Mouse (Mus musculus) left cerebral cortex, adult 11 months (tissue): Measurements from ENCODE around the gene Lztfl1.
"Not testable (repeated sequence)": the region's sequence is repeated elsewhere in the genome, so short reads cannot be mapped to it uniquely, and the experiment has no call there.

Experiments used
- DNase-seq: peaks from one replicate; pipeline ENCODE4 v3.0.0; 2022; ENCODE audit warnings: low spot score

The Lztfl1 gene

DNA sequence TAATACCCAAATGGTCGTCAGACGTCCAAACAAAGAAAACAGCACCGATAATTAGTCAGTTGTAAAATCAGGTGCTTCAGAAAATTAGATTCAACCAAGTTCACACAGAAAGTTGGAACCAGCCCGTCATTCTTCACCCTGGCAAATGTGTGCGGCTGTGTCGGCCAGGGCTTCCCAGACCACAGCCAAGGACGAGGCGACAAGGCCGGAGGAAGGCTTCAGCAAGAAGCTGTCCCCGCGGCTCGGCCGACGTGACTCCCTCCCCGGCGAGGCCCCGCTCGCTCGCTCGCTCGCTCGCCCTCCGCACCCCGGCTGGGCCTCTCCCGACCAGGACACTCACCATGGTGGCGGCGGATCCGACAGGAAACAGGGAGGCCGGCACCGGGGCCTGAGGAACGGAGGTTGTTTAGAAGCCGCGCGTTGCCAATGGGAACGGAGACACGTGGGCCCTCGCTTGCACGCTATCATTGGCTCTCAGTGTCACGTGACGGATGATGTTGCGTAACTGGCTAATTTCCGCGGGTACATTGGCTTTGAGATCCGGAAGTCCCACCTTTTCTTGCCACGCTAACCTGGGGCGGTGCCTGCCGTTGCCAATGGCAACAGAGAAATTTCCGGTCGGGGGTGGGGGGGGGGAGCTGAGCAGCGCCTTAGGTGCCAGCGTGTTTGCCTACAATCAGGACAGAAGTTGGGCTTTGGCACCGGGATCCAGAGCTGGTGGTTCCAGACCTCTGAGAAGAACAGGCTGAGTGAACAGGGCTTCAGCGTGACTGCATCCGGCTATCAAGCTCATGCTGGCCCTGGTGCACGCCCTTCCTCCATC lies at the start of gene Lztfl1:
Lztfl1 (minus strand) TSS at position 512 of the 823 bp plus-strand sequence.
- DNase-seq = peak; percentile 96

DNA sequence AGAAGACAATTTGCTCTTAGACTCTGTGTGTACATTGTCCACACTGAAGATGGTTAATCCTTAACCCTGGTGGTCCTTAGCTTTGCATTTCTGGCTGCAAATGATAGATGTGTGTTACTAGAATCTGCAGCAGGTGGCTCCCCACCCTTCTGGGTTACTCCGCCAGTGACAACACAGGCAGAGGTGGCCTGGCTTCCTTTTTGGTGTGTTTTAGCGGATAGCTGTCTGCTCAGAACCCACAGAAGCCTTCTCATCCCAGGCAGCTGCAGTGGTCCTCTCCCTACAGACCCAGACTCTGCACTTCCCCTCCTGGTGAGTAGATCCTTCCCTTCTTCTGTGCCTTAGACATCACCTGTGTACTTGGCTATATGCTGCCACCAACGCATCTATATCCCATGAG lies 49.5 kb upstream of the Lztfl1 start:
- DNase-seq = no peak

DNA sequence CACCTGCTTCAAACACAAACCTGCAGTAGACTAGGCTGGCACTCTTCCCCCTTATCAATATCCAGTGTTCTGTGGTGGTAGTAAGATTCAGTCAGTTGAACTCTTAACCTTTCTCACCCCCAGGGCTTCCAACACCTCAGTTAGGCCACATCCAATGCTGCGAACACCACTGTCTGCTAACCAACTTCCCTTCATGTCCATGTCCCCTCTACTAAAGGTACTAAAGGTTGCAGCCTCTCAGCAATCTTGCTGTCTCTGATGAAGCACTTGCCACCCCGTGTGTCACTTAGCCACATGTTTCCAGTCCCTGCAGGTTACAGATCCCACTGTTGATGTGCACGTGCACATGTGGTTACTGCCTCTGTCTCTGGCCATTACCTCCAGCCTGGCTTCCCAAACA lies 46.3 kb upstream of the Lztfl1 start:
- DNase-seq = no peak

DNA sequence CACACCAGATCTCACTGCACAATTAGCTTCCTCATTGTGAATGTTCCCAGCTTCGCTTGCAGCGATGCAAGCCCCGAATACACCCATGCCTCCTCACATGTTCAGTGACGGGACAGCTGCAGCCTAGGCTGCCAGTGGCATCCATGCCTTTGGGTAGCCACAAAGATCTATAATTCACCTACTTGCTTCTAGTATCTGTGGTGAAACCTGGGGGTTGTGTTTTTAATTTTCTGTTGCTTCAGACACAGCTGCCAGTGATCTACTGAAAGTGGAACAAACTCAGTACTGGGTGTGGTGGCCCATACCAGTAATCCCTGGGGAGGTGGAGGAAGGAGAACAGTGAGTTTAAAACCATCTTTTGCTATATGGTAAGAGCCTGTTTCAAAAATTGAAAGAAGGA lies 45.4 kb upstream of the Lztfl1 start:
- DNase-seq = no peak

DNA sequence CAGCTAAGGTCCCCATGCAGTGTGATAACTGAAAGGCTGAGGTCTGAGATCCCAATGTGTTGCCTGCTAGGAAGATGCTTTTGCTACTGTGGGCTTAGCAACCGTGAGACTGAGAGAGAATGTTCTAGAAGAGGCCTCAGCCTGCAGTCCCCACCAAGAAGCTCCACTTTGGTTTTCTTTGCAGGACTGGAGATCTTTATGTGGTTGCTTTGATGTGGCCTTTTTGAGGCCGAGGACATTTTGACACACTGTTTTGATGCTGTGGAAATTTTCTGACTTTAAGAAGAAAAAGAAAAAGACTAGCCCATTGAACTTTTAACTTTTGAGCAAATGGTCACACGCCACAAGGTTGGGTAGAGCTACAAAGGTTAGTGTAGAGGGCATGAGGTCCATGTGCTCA lies 43.3 kb upstream of the Lztfl1 start:
- no peak for DNase-seq

DNA sequence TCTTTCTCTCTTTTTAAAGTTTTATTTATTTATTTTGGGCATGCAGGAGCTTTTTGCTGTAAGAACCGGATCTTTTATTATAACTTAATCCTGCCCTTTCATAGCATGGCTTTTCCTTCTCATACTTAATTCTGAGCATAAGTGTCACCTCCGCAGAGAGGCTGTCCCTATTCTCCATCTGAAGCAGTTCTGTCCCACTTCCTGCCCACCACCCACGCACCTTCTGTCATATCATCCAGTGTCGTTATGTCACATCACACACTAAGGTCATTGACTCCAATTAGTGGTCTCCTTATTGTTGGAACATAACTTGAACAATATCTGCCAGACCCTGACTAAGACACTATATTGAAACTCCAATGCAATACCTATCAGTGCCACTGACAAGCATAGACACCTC lies 41.1 kb upstream of the Lztfl1 start:
- DNase-seq = no peak

DNA sequence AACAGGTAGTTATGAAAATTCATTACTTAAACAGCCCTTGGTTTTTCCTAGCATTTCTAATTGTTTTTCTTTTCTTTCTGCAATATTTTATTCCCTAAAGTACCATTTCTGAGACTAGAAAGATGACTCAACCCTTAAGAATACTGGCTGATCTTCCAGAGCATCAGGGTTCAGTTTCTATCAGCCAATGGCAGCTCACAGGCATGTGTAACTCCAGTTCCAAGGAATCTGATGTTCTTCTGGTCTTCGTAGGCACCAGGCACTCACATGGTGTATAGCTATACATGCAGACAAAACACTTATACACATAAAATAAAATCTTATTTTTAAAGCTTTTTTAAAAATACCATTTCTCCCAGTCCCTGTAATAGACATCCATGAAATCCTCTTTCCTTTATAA lies 40.7 kb upstream of the Lztfl1 start:
- no peak for DNase-seq

DNA sequence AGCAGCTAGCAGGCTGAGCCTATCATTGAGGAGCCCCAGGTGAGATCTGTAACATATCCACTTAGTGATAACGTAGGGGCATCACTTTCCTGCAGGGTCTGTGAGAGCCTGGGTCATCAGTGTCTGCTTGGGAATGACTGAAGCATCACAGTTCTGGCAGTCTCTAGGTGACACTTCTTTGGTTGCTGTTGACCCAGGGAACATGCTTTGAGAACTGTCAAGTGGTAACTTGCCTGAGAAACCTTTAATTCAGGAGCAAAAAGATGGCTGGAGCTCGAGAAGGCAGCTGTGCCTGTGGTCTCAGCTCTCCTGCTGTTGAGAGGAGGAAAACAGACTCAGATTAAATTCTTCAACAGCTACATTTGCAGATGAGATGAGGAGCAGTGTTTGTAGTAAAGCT lies 39.8 kb upstream of the Lztfl1 start:
- DNase-seq = no peak

DNA sequence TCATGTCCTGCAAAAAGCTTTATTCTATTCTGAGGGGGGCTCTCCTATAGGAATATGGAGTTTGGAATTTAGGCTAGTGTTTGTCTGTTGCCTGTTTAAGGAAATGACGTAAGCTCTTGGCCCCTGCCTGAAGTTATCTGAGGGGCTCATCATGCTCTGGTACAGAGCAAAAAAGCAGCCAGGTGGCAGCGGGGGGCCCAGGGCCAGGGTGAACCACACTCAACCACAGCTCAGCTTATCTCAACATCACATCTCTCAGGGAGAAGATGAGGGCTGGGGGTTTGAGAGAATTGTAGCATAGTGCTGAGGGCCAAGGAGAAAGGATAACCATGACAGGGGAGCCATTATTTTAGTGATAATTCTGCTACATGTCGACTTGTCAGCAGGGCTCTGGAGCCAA lies 39.3 kb upstream of the Lztfl1 start:
- DNase-seq = no peak

DNA sequence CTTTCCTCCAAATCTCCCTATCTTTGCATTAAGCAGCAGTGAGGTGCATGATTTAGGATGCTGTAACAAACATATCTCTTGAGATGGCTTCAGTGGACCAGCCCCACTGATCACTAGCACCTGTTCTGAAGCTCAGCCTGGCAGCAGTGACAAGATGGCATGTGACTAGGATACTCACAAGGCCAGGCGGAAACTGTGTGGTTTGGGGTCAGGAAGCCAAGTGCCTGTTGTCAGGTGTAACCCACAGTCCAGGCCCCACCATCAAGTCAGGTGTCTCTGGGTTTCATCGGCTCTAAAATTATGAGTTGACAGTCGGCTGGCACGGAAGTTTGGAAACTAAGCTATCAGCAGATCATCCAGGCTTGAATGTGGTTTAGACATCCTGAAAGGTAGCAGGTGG lies 36.8 kb upstream of the Lztfl1 start:
- no peak for DNase-seq

DNA sequence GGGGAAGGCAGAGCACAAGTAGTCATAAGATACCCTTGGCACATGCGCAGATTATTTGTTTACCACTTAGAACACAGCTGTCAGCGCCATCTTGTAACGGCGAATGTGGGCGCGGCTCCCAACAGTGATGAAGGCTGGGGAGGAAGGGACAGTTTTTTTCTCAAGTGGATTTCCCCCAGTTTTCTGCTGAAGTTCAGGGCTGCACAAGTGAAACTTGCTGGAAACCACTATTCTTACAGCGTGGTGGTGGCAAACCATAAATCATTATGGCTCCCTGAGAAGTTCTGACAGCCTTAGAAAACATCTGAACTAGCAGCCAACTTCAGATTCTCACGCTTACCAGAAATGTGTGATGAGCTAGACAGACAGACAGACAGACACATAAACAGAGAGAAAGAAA lies 32.2 kb upstream of the Lztfl1 start:
- not testable (repeated sequence) for DNase-seq

DNA sequence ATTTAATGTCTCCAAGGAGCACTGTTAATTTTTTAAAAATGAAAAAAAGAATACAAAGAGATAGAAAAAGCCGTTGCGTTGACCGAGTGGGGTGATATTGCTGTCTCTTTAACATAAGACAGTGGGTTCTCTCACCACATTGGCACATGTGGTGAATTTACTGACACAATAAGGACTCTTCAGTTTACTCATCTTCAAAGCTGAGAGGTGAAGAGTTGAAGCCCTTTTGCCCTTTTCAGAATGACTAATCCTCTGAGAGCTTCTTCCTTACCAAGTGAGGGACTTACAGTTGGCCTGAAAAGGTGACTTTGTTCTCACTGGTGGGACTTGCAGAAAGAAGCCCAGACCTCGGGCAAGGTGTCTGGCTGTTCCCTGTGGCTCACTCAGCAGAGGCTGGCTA lies 23.3 kb upstream of the Lztfl1 start:
- DNase-seq = no peak

DNA sequence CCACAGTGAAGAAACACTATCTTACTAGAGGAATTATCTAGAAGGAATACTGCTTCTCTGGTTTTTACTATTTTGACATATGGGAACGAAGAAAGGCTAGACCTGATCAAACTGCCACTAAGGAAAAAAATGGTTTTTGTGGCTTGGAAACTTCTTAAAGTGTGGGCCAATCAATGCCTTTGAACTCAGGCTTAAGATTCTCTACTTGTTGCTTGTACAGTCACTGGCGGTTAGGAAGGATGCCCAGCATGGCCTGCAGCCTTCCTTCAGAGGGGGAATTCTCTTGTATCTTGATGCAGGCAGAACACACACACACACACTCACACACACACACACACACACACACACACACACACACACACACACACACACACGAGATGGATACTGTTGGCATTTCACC lies 16.6 kb upstream of the Lztfl1 start:
- DNase-seq = no peak

DNA sequence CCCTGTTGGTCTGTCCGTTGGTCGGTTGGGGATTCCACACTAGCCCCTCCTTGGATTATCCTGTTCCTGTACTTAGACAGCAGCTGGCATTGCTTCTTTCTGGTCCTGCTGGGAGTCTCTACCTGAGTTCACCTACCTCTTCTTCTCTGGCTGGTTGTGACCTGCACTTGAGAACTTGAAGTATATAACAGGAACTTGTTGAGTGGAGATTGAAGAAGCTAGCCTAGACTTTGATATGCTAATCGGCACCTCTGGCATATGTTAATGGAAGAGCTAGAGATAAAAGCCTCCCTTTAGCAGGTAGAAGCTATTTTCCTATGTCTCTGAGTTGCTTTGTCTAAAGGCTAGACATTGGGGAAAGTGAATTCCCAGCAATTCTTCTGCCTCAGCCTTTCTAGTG lies 13.8 kb upstream of the Lztfl1 start:
- DNase-seq = no peak

DNA sequence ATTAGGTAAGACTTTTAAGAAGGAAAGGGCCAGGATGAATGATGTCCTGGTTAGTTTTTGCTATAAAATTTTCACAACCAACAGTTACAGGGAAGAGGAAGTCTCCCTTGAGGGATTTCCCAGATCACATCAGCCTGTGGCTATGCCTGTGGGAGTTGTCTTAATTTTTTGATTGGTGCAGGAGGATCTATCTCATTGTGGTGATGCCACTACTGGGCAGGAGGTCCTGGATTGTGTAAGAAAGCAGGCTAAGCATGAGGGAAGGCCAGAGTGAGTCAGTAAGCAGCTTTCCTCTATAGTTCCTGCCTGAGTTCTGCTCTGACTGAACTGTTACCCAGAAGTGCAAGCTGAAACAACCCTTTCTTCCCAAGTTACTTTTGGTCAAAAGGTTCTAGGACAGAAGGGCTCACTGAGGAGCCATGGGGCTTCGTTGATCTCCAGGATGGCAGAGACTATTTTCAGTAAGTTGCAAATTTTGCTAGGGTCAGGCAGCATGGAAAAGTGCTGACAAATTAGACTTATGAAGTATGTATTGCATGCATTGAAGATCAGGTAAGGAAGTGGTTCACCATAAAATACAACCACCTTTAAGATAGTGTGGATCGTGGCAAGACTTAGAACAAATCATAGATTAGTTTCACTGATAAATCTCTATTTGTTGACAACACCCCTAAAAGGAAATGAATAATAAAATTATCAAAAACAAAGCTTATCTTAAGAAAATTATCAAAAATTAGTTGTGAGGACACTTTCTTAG lies 5.4 kb upstream of the Lztfl1 start:
- no peak for DNase-seq

DNA sequence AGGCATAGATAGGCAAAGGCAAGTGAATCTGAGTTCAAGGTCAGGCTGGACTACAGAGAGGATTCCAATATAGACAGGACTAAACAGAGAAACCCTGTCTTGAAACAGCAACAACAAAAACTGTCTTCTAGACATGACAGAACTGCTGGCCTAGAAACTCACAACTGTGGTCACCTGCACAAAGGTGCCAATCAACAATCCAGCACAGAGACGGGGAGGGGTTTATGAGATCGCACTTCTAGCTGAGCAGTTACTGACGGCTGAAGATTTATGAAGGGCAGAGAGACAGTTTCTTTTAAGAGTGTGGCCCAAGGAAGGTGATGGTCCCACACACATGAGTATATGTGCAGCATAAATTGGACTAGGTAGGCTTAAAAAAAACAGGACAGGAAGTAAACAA lies 1.2 kb downstream of the Lztfl1 start:
- no peak for DNase-seq

DNA sequence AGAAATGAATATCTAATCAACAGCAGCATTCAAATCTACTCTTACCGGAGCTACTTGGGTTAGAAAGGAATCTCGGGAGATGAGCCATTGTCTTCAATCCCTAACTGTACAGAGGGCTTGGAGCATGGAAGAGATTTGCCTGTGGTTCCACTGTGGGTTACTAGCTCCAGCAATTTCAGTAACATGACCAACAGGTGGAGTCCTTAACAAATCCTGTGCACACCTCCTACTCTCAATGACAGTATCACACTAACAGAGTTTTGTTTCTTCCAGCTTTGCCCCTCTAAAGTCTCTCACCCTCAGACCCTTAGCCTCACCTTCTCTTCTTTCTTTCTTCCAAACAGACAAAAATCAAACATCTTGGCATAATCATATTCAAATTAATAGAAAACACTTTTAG lies 4.4 kb downstream of the Lztfl1 start:
- DNase-seq = no peak

DNA sequence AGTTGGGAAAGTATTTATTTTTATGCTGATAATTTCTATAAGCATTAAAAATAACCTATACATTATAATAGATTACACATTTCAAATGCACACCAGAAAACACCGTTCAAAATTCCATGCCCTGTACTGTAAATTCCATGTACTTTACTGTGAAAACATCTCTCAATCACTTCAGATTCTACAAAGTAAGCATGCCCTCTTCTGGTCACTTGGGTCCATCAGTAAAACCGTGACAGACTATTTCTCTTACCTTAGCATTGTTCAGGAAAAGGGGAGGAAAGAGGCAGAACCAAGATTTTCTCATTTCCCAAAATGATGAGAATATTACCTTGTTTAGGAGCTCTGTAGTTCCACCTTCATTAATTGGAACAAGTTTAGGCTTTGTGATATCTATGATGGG lies 8.3 kb downstream of the Lztfl1 start:
- no peak for DNase-seq

DNA sequence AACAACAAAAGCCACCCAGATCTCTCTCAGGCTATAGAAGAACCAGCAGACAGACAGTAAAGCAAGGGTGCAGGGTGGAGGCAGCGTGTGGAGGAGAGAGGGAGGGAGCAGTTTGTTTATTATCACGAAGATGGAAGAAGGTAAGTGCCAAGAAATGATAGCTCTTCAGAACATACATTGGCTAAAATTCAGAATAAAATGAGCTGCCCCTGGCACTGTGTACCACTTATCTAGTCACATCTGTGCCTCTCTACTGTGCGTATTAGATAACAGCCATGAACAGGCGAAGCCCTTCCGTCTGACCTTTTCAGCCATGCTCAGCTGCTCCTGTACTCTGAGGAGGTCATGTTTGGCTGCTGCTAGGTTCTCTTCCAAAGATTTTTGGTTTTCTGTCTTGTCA lies 15.7 kb downstream of the Lztfl1 start:
- no peak for DNase-seq

DNA sequence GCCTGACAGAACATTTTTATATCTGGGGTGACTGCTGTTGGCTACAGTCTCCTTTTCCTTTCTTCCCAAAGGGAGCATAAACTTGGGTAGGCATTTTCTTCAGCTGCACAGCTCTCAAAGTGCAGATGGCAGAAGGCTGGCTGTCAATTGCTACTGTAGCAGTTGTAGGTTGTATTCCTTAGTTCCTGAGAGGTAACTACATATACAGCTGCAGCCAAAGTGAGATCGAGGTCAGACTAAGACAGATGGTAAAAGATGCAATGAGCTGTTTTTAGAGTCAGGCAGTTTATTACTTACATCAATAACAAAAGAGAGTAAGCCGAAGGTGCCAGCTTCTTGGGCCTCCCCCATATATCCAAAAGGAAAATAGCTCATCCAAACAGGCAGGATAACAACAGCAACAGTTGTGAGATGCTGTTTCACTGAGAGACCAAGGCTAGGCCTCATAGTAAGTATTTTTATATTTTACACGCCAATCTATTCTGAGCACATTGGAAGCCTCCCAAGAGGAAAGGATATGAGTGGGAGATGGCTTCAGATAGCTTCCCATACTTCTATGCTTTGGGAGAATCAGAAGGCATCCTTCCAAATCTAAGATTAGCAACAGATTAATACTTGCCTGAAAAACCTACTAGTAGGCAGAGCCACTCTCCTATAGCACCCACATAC lies 21.7 kb downstream of the Lztfl1 start:
- peak; percentile 8 for DNase-seq

DNA sequence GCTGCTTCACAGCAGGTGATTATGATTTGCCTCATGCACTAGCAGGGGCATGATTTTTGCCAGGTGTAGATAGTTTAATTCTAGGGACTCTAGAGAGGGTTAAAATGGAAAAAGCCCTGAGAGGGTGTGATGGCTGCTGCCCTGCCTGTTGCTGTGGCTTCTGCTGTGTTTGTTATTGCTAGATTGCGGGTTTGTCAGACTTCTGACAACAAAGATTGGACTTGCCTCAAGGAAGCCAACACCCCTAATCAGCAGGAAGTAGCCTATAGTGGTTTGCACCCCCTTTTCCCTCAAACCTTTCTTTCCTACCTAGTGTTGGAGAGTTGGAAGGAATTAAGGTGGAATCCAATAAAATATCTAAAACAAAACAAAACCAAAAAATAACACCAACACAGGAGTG lies 29.3 kb downstream of the Lztfl1 start:
- DNase-seq = no peak

DNA sequence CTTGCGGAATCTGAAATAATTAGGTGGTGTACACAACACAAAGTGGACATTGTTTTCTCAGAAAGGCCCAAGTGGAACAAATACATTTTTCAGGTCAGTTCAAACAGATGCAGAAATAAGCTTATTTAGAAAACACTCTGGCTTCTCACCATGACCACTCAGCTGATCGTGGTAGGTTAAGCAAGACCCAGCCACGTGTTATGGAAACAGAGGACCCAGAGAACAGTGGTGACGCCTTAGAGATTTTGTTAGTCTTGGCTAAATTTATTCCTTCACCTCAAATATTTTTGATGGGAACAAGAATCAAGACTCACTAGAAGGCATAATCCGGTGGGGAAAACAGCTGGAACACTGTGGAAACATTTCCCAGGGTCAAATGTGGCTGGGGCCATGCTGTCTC lies 31.3 kb downstream of the Lztfl1 start:
- DNase-seq = no peak

DNA sequence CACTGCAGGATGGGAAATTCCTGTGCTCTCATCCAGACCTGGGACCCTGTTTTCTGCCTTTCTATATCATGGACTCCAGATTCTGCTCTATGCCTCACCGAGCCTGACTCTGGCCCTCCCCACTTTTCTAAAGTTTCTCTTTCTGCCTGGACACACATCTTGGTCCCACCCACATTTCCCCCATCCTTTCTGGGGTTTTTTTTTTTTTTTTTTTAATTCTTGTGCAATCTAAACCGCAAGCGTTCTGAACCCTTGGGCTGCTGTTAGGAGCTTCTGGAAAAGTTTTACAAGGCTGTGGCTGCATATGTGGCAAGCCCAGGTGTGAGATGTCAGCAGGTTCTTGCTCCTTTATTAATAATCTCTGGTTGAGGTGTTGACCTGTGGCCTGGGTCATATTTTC lies 33.8 kb downstream of the Lztfl1 start:
- no peak for DNase-seq
